Mouse (Mus musculus) bone marrow, adult 2 months (tissue): ENCODE results near the gene Hps3.

Source experiments
- CTCF ChIP-seq: fragments of 200-500 bp; IDR thresholded peaks from 2 replicates; pipeline ENCODE4 v1.5.1; 2011; ENCODE audit warnings: low read length, control low read depth; ENCODE audit not compliant: control insufficient read depth, insufficient read depth
- POLR2A ChIP-seq: fragments of 200-500 bp; IDR thresholded peaks from 2 replicates; pipeline ENCODE4 v1.6.1; 2011; ENCODE audit warnings: low read depth, mild to moderate bottlenecking, control low read depth, low read length, borderline replicate concordance; ENCODE audit not compliant: control insufficient read depth

DNA sequence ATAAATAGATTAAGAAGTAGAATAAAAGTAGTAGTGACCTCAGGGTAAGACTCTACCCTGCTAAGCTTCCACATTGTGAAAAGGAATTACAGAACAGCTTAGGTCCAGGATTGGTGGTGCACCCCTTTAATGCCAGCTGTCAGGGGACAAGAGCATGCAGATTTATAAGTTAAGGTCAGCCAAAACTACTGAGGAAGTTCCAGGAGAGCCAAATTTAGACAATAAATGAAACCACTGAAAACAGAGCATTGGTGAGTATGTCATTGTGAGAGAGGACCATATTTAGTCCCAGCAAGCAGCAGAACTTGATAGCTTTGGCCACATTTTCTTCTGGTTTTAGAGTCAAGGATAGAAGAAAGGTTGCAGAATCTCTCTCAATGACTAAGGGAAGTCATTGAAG lies 86.6 kb downstream of the Hps3 start:
- no peak for TF ChIP-seq CTCF
- TF ChIP-seq POLR2A = no peak
